Mouse (Mus musculus) left cerebral cortex, adult 11 months (tissue): ENCODE data around the gene Mutyh.
"Not testable (repeated sequence)": the region's sequence is repeated elsewhere in the genome, so short reads cannot be mapped to it uniquely, and the experiment has no call there.

Experiments used
- DNase-seq: peaks from one replicate; pipeline ENCODE4 v3.0.0; 2022; ENCODE audit warnings: low spot score

Gene Mutyh

GRCm38 (mm10) chr4:116820902-116821693, 13.6 kb downstream of the Mutyh start:
- no peak for DNase-seq

- DNase-seq = no peak
Measured at GRCm38 (mm10) chr4:116821694-116822016, 14.1 kb downstream of the Mutyh start, which contains the start of gene Hpdl. Hpdl (minus strand) TSS chr4:116821707.

- DNase-seq = no peak
Measured at GRCm38 (mm10) chr4:116824541-116825004, 17.1 kb downstream of the Mutyh start.

- DNase-seq = no peak
Measured at GRCm38 (mm10) chr4:116827819-116828218, 20.3 kb downstream of the Mutyh start.

GRCm38 (mm10) chr4:116829364-116830069, 22.0 kb downstream of the Mutyh start:
- DNase-seq = no peak

GRCm38 (mm10) chr4:116830070-116830368, 22.5 kb downstream of the Mutyh start:
- no peak for DNase-seq

- no peak for DNase-seq
Measured at GRCm38 (mm10) chr4:116838999-116839398, 31.5 kb downstream of the Mutyh start.

- DNase-seq = not testable (repeated sequence)
Measured at GRCm38 (mm10) chr4:116840096-116840495, 32.6 kb downstream of the Mutyh start.

- DNase-seq = no peak
Measured at GRCm38 (mm10) chr4:116840841-116841240, 33.3 kb downstream of the Mutyh start.

- DNase-seq = no peak
Measured at GRCm38 (mm10) chr4:116844324-116844723, 36.8 kb downstream of the Mutyh start.

- DNase-seq = no peak
Measured at GRCm38 (mm10) chr4:116849901-116850300, 42.4 kb downstream of the Mutyh start.

- DNase-seq = no peak
Measured at GRCm38 (mm10) chr4:116854286-116854685, 46.8 kb downstream of the Mutyh start.

- DNase-seq = no peak
Measured at GRCm38 (mm10) chr4:116857203-116857602, 49.7 kb downstream of the Mutyh start.

- DNase-seq = no peak
Measured at GRCm38 (mm10) chr4:116859711-116860110, 52.2 kb downstream of the Mutyh start.

- DNase-seq = no peak
Measured at GRCm38 (mm10) chr4:116862023-116862422, 54.5 kb downstream of the Mutyh start.
